Mouse (Mus musculus): Measurements from ENCODE around the gene Tmem136. TPM values are rescaled to one million over a fixed set of nuclear protein-coding genes. Genes with fewer than 3 reads are reported as not detected.
A peak's percentile ranks its signal among the peaks of the same experiment; 100 is the strongest.

The Tmem136 gene
- total and polyA plus RNA-seq, 3 experiments: 0.17 to 3.8 (median 0.34) TPM

GRCm38 (mm10) chr9:43106426-43107186, 9.8 kb downstream of the Tmem136 start:
- in situ Hi-C loops (cut with MboI; ENCODE audit: low pct_ligation_motif_present, low pct_unique_long_range_greater_than_20kb, low sequenced_read_pairs): loop anchor here (5.0 kb wide), 1 partner anchor 104 kb away; no protein-coding TSS in a partner anchor
- Histone ChIP-seq H3K4me3 (replicated peaks in 1 of 3; ENCODE audit: low read depth in 2 of 3, low read length in 2 of 3, poor library complexity in 1 of 3) (peak overlapping the region; percentile 85 to 96 (median 86)), H3K9ac (ENCODE audit: insufficient read depth, low read depth) (peak overlapping the region; percentile 80), H3K79me2 (replicated peaks; ENCODE audit: control insufficient read depth, extremely low read depth, insufficient read depth, poor library complexity, severe bottlenecking) (peaks cover 25% of the 10 kb centered on the region), H3K36me3 (replicated peaks in 1 of 2; ENCODE audit: control insufficient read depth in 1 of 2, insufficient read depth in 1 of 2, low read length in 1 of 2) (peaks cover 0 to 13% of the 10 kb centered on the region in 2 experiments), H3K4me2 (ENCODE audit: insufficient read depth, low read depth, poor library complexity, severe bottlenecking) (peak overlapping the region; percentile 62), H3K4me1 (ENCODE audit: control insufficient read depth in 1 of 2, insufficient read depth in 2 of 2) (peaks cover 5 to 24% of the 10 kb centered on the region in 2 experiments), H3K27me3 (replicated peaks) (no peaks in the 10 kb centered on the region), H3K27ac (ENCODE audit: insufficient read depth, low read depth) (peak overlapping the region; percentile 52), H3K9me3 (replicated peaks; ENCODE audit: low read length) (no peaks in the 10 kb centered on the region)
- dilution Hi-C loops (cut with MboI; ENCODE audit: extremely low pct_ligation_motif_present, extremely low pct_unique_long_range_greater_than_20kb, low sequenced_read_pairs): no loop called here
- no peak for TF ChIP-seq JUN (IDR thresholded peaks at IDR 0.05; ENCODE audit: insufficient read depth, low read depth, low read length)
- TF ChIP-seq MYC (IDR thresholded peaks at IDR 0.05; ENCODE audit: low read depth, low read length): no peak
- no peak for TF ChIP-seq ZMIZ1 (IDR thresholded peaks at IDR 0.05; ENCODE audit: low read depth, low read length)
- TF ChIP-seq ELF1 (IDR thresholded peaks at IDR 0.05; ENCODE audit: low read depth, low read length): no peak
- TF ChIP-seq MEF2A (IDR thresholded peaks at IDR 0.05; ENCODE audit: borderline replicate concordance, low read depth, low read length): 0 out of 2 replicates have a peak, but pooled peaks have one; percentile 6
- TF ChIP-seq GABPA (IDR thresholded peaks at IDR 0.05; ENCODE audit: insufficient replicate concordance, low read depth, low read length): no peak
- no peak for TF ChIP-seq JUND (conservative IDR thresholded peaks at IDR 0.05; ENCODE audit: low read depth, low read length)
- TF ChIP-seq MAFK (IDR thresholded peaks at IDR 0.05; ENCODE audit: insufficient replicate concordance, low read length): no peak
- TF ChIP-seq EP300 (IDR thresholded peaks at IDR 0.05; ENCODE audit: low read length): no peak
- TF ChIP-seq CTCF (conservative IDR thresholded peaks at IDR 0.05 in 1 of 2, IDR thresholded peaks at IDR 0.05 in 1 of 2; ENCODE audit: low read depth in 2 of 2, low read length in 2 of 2): no peak
- no peak for TF ChIP-seq USF2 (conservative IDR thresholded peaks at IDR 0.05; ENCODE audit: low read depth, low read length)
- no peak for TF ChIP-seq TBP (conservative IDR thresholded peaks at IDR 0.05; ENCODE audit: low read depth, low read length)
- TF ChIP-seq RCOR1 (conservative IDR thresholded peaks at IDR 0.05; ENCODE audit: low read depth, low read length): no peak
- peak; percentile 57 for TF ChIP-seq NRF1 (IDR thresholded peaks at IDR 0.05; ENCODE audit: low read depth, low read length)
- TF ChIP-seq SMC3 (IDR thresholded peaks at IDR 0.05; ENCODE audit: low read depth, low read length): no peak
- TF ChIP-seq CHD1 (IDR thresholded peaks at IDR 0.05; ENCODE audit: low read depth, low read length): no peak
- TF ChIP-seq SIN3A (IDR thresholded peaks at IDR 0.05; ENCODE audit: low read length): peak; percentile 25; the same call in 1 of the 2 replicates
- no peak for DNase-seq (ENCODE audit: extremely low read depth)

- Histone ChIP-seq H3K36me3 (replicated peaks in 1 of 2; ENCODE audit: control insufficient read depth in 1 of 2, insufficient read depth in 1 of 2, low read length in 1 of 2) (peaks cover 0 to 6% of the 10 kb centered on the region in 2 experiments), H3K79me2 (replicated peaks; ENCODE audit: control insufficient read depth, extremely low read depth, insufficient read depth, poor library complexity, severe bottlenecking) (peaks cover 28% of the 10 kb centered on the region), H3K9ac (ENCODE audit: insufficient read depth, low read depth) (peak overlapping the region; percentile 80), H3K27ac (ENCODE audit: insufficient read depth, low read depth) (peak overlapping the region; percentile 52), H3K4me1 (ENCODE audit: control insufficient read depth in 1 of 2, insufficient read depth in 2 of 2) (peaks cover 5 to 24% of the 10 kb centered on the region in 2 experiments), H3K9me3 (replicated peaks; ENCODE audit: low read length) (no peaks in the 10 kb centered on the region), H3K27me3 (replicated peaks) (no peaks in the 10 kb centered on the region), H3K4me2 (ENCODE audit: insufficient read depth, low read depth, poor library complexity, severe bottlenecking) (peak overlapping the region; percentile 62), H3K4me3 (replicated peaks in 1 of 3; ENCODE audit: low read depth in 2 of 3, low read length in 2 of 3, poor library complexity in 1 of 3) (peak overlapping the region; percentile 85 to 96 (median 86))
- TF ChIP-seq SIN3A (IDR thresholded peaks at IDR 0.05; ENCODE audit: low read length) (peak; percentile 45; the same call in 1 of the 2 replicates), CHD2 (IDR thresholded peaks at IDR 0.05; ENCODE audit: low read length) (peak; percentile 52), TBP (conservative IDR thresholded peaks at IDR 0.05; ENCODE audit: low read depth, low read length) (0 out of 2 replicates have a peak, but pooled peaks have one; percentile 16), CTCF (conservative IDR thresholded peaks at IDR 0.05 in 1 of 2, IDR thresholded peaks at IDR 0.05 in 1 of 2; ENCODE audit: low read depth in 2 of 2, low read length in 2 of 2) (no peak), POLR2AphosphoS2 (IDR thresholded peaks at IDR 0.05; ENCODE audit: low read depth, low read length) (0 out of 2 replicates have a peak, but pooled peaks have one; percentile 33), GABPA (IDR thresholded peaks at IDR 0.05; ENCODE audit: insufficient replicate concordance, low read depth, low read length) (no peak), NRF1 (IDR thresholded peaks at IDR 0.05; ENCODE audit: low read depth, low read length) (peak; percentile 60; the same call in 1 of the 2 replicates), KAT2A (IDR thresholded peaks at IDR 0.05; ENCODE audit: insufficient replicate concordance, low read length) (0 out of 2 replicates have a peak, but pooled peaks have one; percentile 57), ZMIZ1 (IDR thresholded peaks at IDR 0.05; ENCODE audit: low read depth, low read length) (peak; percentile 47; the same call in 1 of the 2 replicates), ELF1 (IDR thresholded peaks at IDR 0.05; ENCODE audit: low read depth, low read length) (peak; percentile 86), NELFE (IDR thresholded peaks at IDR 0.05; ENCODE audit: low read depth, low read length) (peak; percentile 49; the same call in 1 of the 2 replicates), UBTF (IDR thresholded peaks at IDR 0.05; ENCODE audit: low read depth, low read length) (0 out of 2 replicates have a peak, but pooled peaks have one; percentile 27), HCFC1 (IDR thresholded peaks at IDR 0.05; ENCODE audit: low read depth, low read length) (peak; percentile 45), E2F4 (IDR thresholded peaks at IDR 0.05; ENCODE audit: insufficient replicate concordance, low read depth, low read length) (no peak), POLR2A (IDR thresholded peaks at IDR 0.05; ENCODE audit: low read depth, low read length) (peak; percentile 54), TCF12 (IDR thresholded peaks at IDR 0.05; ENCODE audit: low read depth, low read length) (peak; percentile 58; the same call in 1 of the 2 replicates), MEF2A (IDR thresholded peaks at IDR 0.05; ENCODE audit: borderline replicate concordance, low read depth, low read length) (0 out of 2 replicates have a peak, but pooled peaks have one; percentile 12), MAFK (IDR thresholded peaks at IDR 0.05; ENCODE audit: insufficient replicate concordance, low read length) (no peak)
- dilution Hi-C loops (cut with MboI; ENCODE audit: extremely low pct_ligation_motif_present, extremely low pct_unique_long_range_greater_than_20kb, low sequenced_read_pairs) (no loop called here), in situ Hi-C loops (cut with MboI; ENCODE audit: low pct_ligation_motif_present, low pct_unique_long_range_greater_than_20kb, low sequenced_read_pairs) (loop anchor here (5.0 kb wide), 1 partner anchor 104 kb away; no protein-coding TSS in a partner anchor)
- DNase-seq (ENCODE audit: extremely low read depth): peak; percentile 52
These were observed 10.6 kb downstream of the Tmem136 start for GRCm38 (mm10) chr9:43105664-43106361.
